Mouse (Mus musculus): ENCODE data around the gene Prox1.

Prox1 gene

DNA sequence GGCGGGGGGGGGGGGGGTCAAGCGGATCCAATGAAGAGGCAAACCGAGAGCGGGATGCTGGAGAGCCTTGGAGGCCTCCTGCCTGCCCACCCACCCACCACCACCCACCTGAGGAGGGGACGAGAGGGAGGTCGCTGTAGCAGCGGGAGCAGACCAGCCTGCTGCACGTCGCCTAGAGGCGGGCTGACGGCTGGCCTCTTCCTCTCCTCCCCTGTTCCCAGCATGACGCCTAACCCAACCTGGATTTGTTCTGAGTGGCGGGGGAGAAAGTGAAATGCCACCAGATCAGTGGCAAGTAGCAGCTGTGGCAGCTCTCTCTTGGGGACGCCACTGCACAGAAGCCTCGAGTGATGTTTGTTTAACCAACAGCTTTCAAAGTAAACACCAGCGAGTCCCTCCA, 3.1 kb upstream of the Prox1 start:
- peak; percentile 65 for DNase-seq (ENCODE audit: low read depth, low spot score)

DNA sequence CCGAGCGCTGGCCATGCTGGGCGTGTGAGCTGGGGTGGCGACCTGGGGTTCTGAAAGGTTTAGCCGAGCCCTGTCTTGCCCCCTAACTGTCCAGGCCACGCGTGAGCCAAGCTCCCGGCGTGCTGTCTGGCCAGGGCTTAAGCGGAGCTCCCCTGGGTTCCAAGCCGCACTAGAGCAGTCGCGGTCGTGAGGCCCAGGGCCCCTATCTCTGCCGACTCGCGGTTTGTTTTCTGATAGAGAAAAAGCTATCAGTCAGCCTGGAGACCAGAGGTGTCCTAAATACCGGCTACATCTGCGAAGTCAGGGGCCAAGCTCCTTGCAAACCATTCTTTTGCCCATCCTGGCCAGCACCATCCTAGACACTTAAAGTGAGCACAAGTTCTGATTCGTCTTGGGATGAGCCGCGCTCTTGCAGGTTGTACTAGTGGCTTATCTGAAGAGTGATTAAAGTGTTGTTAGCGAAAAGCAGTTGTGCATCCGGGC, 2.5 kb upstream of the Prox1 start:
- DNase-seq (ENCODE audit: low read depth, low spot score) = peak; percentile 62

DNA sequence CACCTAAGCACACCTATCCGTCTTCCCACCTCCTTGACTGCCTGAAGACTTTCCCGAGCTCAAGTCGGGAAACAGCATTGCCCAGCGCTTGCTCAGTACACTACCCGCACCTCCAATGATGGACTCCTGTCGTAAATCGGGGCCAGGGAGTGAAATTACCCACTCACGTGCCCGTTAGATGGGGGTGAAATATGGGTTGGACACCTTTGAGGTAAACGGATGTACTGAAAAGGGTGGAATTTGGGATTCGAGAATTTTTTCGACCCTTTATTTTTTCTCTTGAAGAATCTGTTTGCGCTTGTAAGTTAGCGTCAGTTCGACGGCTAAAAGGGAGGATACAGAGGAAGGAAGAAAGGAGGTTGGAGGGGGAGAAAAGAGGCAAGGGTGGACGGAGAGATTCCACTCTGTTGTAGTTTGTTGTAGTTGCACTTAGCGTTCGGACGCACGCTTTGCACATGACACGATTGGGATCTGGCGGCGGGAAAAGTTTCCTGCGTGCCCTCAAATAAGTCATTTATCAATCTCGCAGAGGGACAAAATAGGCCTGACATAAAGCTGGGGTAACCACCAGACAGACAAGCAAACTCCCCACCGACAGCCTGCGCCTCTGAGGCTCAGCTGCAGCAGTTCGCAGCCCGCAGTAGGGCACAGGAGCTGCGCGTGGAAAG, 1.9 kb upstream of the Prox1 start:
- DNase-seq (ENCODE audit: low read depth, low spot score) = peak; percentile 38

DNA sequence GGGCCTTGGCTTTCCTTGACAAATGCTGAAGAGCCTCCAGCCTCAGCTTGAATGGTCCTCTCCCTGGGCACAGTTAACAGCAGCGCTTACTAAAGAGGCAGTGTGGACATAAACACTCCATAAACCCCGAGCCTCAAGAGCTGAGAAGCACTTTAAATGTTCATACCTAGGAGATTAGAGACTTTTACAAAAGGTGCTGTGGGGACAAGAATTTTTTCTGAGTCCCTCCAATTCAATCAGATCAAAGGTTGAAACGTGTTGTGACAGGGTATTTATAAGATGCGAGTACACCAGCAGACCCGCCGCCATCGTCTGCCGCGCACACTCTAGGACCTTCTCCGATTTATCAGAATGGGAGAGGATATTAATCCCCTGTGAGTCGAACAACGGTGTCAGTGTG, 1.2 kb upstream of the Prox1 start:
- DNase-seq (ENCODE audit: low read depth, low spot score) = peak; percentile 36

DNA sequence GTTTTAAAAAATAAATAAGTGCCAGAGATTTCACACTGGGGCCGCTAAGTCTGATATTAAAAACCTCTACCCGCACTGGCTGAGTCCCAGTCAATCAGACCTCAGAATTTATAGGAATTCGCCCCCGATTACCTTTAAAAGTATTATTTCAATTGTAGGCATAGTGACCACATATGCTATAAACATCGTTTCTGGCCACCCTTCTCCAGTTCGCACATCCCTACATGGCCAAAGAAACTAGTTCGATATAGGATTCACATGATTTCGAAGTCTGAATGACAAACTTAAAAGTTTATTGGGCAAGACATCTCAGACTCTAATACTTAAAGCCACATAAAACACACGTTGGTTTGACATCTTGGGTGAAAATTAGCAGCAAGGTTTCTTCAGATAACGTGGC, 827 bp upstream of the Prox1 start:
- DNase-seq (ENCODE audit: low read depth, low spot score) = no peak

DNA sequence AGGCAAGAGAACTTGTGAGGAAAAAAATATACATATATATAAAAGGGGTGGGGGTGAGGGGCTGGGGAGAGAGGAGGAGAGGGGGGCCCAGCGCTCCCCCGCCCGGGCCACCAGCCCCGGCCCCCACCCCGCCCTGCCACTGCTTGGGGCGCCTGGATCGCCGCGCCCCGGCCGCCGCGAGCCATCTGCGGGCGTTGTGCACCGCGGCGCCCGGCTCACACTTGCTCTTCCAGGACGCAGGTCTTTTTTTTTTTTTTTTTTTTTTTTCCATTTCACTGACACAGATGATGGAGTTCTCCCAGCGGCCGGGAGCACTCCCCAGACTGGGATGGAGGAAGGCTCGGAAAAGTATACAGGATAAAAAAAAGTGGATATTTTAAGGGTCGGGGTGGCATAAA, 304 bp upstream of the Prox1 start:
- no peak for DNase-seq (ENCODE audit: low read depth, low spot score)

DNA sequence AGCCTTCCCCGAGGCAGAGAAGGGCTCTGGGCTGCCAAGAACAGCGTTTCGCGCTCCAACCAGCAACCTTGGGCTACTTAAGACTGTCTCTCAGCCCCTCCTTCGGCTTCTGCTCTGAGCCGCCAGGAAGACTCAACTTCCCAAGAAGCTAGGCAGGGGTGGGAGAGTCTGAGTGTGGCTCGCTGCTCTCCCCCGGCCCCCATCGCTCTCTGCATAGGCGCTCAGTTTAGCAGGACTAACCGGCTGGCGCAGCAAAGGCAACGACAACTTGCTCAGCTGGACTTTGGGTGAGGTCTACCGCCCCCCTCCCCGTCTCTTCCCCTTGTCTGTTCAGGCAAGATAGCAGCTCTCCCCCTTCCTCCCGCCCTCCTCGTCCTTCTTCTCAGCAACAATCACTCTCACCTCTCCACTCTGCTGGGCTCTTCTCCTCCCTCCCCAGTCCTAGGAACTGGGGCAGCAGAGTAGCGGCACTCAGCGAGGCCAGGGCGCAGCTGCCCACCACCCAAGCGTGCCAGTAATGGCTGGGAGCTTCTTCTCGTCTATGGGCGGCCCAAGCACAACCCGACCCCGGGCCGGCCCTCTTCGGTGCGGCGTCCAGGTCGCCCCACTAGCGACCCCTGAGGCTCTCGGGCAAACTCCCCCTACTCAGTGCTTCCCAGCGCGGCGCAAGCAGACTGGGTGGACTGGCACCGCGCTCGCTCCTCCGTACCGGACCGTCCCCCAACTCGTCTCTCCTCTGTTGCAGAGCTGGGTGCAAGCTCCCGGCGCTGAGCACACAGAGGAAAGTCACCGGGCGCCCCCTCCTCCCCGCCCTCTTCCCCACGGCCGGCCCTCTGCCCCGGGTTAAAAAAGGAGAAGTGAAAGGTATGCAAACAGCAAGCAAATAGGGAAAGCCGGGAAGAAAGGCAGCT, 1.5 kb downstream of the Prox1 start:
- peak; percentile 75 for DNase-seq (ENCODE audit: low read depth, low spot score)

DNA sequence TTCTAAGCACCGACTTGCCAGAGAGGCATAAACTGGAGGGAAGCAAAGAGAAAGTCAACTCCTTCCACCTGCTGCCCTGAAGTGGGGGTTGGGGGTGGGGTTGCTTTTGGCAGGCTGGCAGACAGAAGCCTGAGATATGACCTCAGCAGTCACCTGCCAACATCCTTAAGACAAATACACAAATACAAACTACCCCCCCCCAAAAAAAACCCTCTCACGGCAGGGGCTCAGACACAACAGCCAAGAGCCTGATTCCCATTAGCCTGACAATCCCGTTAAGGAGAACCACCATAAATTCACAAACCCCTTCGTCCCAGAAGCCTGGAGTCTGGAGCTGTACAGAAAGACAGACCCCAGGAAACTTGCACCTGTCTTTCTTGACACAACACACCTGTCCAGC, 2.4 kb downstream of the Prox1 start:
- DNase-seq (ENCODE audit: low read depth, low spot score) = no peak

DNA sequence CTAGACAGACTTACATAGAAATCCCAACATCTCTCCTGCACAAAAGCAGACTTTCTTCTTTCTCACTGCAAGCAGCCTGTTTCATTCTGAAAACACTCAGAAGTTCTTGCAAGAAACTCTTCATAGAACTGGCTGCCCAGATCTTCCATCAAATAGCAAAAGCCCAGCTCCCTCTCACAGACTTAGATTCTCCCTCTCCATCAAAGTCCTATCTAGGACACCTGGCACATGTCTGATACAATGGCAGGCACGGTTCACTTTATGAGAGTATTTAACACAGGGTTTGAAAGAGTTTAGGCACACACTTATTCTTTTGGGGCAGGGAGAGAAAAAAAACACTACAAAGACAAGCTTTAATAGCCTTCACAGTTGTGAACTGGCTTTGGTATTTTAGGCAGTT, 2.9 kb downstream of the Prox1 start:
- no peak for DNase-seq (ENCODE audit: low read depth, low spot score)

DNA sequence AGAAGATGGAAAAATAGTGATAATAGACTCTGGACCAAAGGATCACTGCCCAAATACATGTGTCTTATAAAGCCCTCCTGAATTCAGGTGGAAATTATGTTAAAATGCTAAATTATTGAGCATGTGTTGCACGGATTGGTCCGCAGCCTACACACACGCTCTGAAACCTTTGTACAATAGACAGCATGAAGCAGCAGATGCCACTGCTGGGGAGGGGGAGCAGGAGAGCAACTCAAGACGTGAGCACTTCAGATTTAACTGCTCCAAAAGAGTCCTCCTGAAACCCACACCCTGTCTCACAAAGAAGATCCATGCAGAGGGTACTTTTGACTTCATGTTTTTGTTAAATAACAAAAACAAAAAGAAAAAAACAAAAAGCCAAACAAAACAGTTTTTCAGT, 5.0 kb downstream of the Prox1 start:
- DNase-seq (ENCODE audit: low read depth, low spot score) = no peak

DNA sequence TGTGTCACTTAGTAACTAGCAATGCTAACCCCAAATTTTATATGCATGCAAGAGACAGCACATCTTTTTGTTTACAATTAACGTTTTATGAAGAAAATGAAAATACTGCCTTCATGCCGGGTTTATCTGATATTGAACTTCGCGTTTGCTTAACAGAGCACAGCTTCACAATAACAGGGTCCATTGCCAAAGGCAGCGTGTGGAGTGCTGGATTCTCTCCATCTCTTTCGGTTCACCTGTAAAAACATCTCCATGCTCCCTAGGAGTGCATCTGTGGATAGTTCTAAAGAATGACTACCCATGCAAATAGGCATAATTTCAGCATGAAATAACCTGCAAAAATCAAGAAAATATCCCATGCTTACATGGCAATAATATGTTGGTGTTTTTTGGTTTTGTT, 7.0 kb downstream of the Prox1 start:
- no peak for DNase-seq (ENCODE audit: low read depth, low spot score)

DNA sequence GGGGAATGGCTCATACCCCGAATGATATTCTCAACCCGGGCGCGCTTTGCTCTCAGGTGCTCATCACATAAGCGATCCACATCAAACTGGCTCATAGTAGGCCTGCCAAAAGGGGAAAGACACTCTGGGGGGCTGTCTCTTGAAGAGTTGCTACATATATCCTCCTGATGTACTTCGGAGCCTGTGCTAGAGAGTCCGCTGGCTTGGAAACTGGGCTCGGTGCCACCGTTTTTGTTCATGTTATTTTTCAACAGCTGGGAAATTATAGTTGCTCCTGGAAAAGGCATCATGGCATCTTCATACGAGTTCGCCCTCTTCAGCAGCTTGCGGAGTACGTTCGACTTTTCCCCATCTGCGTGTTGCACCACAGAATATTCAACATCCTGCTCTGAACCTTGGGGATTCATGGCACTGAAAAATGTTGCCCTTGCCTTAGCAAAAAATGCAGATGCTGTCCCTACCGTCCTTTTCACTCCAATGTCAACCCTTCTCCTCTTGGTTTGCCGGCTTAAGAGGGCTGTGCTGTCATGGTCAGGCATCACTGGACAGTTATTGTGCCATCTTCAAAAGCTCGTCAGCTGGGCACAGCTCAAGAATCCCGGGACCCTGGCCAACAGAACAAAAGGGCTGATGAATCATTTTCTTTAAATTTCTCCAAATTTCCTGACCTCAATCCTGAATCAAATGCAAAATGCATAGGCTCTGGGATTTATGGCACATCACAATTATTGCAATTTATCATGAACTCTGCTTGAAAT, 8.6 kb downstream of the Prox1 start:
- no peak for DNase-seq (ENCODE audit: low read depth, low spot score)

DNA sequence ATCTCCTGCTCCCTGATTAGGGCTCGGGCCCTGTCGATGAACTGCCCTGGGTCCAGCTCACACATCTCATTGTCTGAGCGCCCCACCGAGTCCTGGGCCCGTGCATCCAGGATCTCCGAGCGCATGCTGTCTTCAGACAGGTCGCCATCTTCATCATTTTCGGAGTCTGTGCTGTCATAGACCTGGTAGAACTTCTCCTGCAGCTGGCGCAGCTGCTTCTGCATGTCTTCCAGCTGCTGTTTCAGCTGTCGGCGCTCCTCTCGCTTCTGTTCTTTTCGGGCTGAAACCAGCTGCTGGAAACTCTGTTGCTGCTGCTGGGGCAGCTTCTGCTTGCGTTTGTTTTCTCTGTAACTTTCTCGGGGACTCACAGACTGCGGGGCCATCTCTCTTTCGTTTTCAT, 9.2 kb downstream of the Prox1 start:
- DNase-seq (ENCODE audit: low read depth, low spot score) = no peak

DNA sequence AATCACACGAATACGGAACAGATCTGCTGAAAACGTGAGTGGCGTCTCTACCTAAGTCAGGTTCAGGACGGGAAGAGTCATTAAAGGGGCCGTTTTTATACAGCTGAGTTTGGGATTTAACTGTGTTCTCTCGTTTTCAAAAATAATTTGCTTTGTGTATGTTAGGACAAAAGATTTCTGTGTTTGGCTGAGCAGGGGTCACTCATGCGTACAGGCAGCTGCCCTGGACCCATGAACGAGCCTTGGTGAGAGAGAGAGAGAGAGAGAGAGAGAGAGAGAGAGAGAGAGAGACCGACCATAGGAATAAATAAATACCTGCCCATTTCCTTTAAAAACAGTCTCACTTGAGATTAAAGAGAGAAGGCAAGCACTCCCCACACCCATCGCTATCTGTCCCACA, 11.1 kb downstream of the Prox1 start:
- DNase-seq (ENCODE audit: low read depth, low spot score) = no peak

DNA sequence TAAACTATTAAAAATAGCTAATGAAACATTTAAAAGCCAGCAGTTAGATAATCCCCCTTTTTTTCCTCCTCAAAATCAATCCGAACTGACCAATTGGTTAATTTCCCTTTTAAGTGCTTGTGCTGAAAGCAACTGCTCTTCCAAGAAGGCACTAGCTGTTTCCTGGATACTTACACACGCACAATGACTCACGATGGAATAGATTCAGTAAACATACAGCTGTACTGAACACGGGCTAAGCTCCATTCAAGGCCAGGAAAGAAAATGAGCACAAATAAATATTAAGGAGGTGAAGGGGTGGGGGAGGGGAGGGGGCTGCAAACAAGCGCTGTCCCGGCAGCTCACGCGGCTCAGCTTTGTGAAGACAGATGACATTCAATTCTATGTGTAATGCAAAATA, 14.8 kb downstream of the Prox1 start:
- DNase-seq (ENCODE audit: low read depth, low spot score) = no peak

DNA sequence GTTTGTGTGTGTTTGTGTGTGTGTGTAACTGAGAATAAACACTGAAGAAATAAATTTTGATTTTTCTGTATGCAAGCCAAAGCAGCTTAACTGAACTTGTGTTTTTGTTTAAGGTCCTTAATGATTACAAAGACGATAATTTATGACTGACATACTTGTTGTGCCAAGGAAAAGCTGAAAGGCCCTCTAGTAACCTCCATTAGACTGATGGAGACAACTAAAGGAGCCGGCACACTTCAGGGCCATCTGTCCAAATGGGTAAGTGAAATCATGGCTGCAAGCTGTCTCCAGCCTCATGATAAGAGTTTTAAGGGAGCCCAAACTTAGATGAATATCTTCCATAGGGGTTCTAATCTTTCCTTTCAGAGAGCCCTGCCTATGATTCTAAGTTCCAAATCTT, 15.5 kb downstream of the Prox1 start:
- no peak for DNase-seq (ENCODE audit: low read depth, low spot score)

DNA sequence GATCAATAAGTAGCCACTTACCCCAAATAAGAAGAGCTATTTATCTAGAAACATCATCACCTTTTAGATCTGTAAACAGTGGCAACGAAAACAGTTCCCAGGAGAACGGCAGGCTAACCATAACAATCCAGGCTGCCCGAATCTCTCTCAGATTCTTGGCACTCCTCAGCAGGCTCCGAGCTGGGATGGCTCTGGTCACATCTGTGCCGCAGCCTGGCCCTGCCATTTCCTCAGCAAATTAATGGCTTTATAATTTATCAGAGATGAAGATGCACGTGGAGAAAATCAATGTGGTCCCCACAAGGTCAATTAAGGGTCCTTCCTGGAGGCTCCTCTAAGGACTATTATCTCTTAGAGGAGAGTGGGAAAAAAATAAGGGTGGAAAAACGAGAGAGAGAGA, 16.2 kb downstream of the Prox1 start:
- DNase-seq (ENCODE audit: low read depth, low spot score) = no peak

DNA sequence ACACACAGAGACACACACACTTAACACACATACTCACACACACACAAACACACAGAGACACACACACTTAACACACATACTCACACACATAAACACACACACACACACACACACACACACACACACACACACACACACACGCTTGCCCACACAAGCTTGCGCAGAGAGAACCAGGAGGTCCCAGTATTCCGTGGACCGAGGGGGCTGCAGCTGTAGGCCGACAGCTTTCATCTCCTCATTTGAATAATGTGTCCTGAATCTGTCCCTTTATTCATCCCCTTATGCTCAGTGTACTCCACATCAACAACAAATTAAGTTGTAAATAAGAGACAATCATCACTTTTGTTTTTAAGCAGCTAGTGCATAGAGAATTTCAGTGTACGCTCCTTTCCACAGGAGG, 17.9 kb downstream of the Prox1 start:
- DNase-seq (ENCODE audit: low read depth, low spot score) = no peak

DNA sequence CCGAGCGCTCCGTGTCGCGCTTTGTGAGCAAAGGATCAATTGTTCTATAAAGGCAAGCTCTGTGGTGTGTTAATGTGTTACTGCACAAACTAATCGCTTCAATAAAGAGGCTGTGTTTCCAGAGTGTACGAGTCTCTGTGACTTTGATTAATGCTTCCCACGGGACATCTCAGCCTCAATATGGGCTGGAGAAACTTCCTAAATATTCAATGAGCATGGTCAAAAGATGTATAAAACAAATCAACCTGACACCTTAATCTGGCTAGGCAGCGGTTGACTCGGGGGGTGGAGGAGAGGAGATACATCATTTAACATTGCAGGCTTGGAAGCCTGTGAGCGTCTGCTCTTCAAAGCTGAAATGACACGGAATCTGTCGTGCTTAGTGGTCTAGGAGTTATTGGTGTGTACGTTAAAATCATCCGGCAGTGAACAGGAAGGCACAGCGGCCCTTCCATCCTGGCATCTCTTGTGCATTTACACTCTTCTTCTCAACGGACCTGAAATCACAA, 21.2 kb downstream of the Prox1 start:
- DNase-seq (ENCODE audit: low read depth, low spot score) = no peak

DNA sequence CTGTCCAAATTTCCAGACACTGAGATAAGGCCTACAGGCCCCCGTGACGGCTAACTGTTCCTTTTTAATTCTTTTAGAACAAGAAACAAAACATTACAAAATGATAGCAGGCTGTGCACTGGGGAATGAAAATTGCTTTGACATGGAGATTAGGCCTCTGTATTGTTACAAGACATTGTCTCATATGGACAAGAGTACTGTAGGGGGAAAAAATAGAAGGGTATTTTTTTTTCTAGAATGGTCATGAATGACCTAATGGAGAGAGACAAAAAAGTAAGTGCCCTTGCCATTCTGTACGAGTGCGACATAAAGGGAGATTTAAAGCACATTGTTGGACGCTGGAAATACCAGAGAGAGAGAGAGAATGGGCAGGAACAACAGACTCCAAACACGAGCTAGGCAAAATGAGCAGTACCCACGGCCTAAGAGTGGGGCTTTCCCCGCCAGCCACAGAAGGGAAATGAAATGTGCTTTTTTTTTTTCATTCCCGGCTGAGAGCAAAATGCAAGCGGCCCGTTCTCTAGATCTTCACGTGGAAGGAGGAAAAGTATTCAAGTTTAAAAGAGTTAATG, 21.8 kb downstream of the Prox1 start:
- no peak for DNase-seq (ENCODE audit: low read depth, low spot score)

DNA sequence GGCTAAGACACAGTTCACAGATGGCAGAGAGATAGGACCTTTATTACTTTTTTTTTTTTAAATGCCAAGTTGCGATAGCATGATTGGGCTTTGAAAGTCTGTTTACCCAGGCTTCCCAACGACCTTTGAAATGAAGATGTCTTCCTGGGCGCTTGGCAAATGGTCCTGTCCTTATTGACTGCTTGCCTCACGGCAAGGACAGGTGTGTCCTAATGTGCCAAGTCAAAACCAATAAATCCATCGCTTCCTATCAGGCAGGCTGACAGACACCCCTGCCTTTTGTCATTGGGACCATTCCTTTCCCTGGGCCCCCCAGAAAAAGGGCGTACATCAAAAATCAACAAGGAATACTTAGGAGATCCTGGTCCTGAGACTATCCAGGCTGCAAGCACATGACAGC, 22.7 kb downstream of the Prox1 start:
- DNase-seq (ENCODE audit: low read depth, low spot score) = no peak

DNA sequence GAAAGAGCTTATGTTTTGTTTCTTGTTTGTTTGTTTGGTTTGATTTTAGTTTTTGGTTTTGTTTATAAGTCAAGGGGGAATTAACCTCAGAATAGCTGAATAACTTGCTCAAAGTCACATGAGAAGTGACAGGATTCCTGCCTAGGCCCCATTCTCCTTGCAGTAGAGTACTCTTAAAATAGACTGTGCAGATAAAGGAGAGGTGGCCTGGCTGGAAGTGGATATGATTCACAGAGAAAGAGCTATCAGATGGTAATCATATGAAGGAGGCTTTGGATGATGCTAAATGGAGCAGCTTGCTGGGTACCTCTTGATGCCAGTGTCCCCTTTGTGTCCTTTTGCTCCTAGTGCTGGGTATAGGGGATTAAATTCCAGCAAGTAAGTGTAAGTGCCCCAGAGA, 26.1 kb downstream of the Prox1 start:
- no peak for DNase-seq (ENCODE audit: low read depth, low spot score)
